10 mouse cellular contexts compared by ENCODE assay signal in genomic region chr10:81073464-81073863, GRCm38 (mm10). TPM values are rescaled to one million over a fixed set of nuclear protein-coding genes. Genes with fewer than 3 reads are reported as not detected.
DNase-seq lines count a peak whose midpoint lies in the region; TF ChIP-seq lines count a peak whose summit lies in the region.
"Had no signal": no experiment of that assay in that cellular context is flagged by ENCODE, and none has a peak within 500 bp of the region (broad histone marks: within the 10 kb centered on the region; RNA-seq: fewer than 3 reads in every experiment).

No protein-coding gene starts in this region.

- WGBS in kidney, adult 2 months = 68% methylated on average over 7 of the region's 7 CpGs

- in situ Hi-C loops in CH12.LX (cut with MboI; ENCODE audit: low pct_ligation_motif_present, low pct_unique_long_range_greater_than_20kb, low sequenced_read_pairs) = loop anchor here (10.0 kb wide), 1 partner anchor 101 kb away; the partner anchor contains the start of gene Eef2

- no peak for DNase-seq in kidney, adult 2 months
- DNase-seq in kidney, postnatal 14 days = no peak
- DNase-seq in A20 (ENCODE audit: low read depth, low spot score) (peak; percentile 51), CH12.LX (ENCODE audit: extremely low read depth) (peak; percentile 33)
- DNase-seq in cerebellum, postnatal 36 days = no peak
- DNase-seq in urinary bladder, postnatal 25 days (ENCODE audit: low spot score) = no peak

- H3K9ac ChIP-seq in CH12.LX (ENCODE audit: insufficient read depth, low read depth) = no peak overlapping the region

- no peaks in the 10 kb centered on the region for H3K27me3 ChIP-seq in kidney, adult 2 months (replicated peaks; ENCODE audit: control insufficient read depth, insufficient read depth, low read length)
- peaks cover 4% of the 10 kb centered on the region for H3K27me3 ChIP-seq in CH12.LX (replicated peaks)

- peak; percentile 24 for TF ChIP-seq RAD21 in CH12.LX (IDR thresholded peaks at IDR 0.05; ENCODE audit: low read depth, low read length)

- peaks cover 3% of the 10 kb centered on the region for H3K9me3 ChIP-seq in CH12.LX (replicated peaks; ENCODE audit: low read length)

- H3K4me1 ChIP-seq in kidney, adult 2 months (ENCODE audit: control insufficient read depth, insufficient read depth, low read length) = peaks cover 4% of the 10 kb centered on the region; the same call in 1 of the 2 replicates
- H3K4me1 ChIP-seq in CH12.LX (ENCODE audit: control insufficient read depth in 1 of 2, insufficient read depth in 2 of 2) = peaks cover 6 to 29% of the 10 kb centered on the region in 2 experiments
- 0 out of 2 replicates have a peak, but pooled peaks cover 2% of the 10 kb centered on the region for H3K4me1 ChIP-seq in embryonic fibroblast, embryonic 13.5 days (ENCODE audit: control insufficient read depth, insufficient read depth, low read length)

- H3K27ac ChIP-seq in kidney, adult 2 months (ENCODE audit: insufficient read depth, low read depth, low read length) = no peak overlapping the region
- no peak overlapping the region for H3K27ac ChIP-seq in CH12.LX (ENCODE audit: insufficient read depth, low read depth)
- no peak overlapping the region for H3K27ac ChIP-seq in embryonic fibroblast, embryonic 13.5 days (ENCODE audit: insufficient read depth, low read length)
- H3K27ac ChIP-seq: macrophage had no signal

- dilution Hi-C loops in CH12.LX (cut with MboI; ENCODE audit: extremely low pct_ligation_motif_present, extremely low pct_unique_long_range_greater_than_20kb, low sequenced_read_pairs) = no loop called here

- H3K36me3 ChIP-seq in kidney, adult 2 months (ENCODE audit: control insufficient read depth, insufficient read depth, low read length) = no peaks in the 10 kb centered on the region
- H3K36me3 ChIP-seq in CH12.LX (replicated peaks in 1 of 2; ENCODE audit: control insufficient read depth in 1 of 2, insufficient read depth in 1 of 2, low read length in 1 of 2) = peaks cover 52 to 73% of the 10 kb centered on the region in 2 experiments

- H3K4me2 ChIP-seq in CH12.LX (ENCODE audit: insufficient read depth, low read depth, poor library complexity, severe bottlenecking) = no peak overlapping the region

- TF ChIP-seq CTCF in kidney, adult 2 months (conservative IDR thresholded peaks at IDR 0.05; ENCODE audit: insufficient read depth, insufficient read length, low read depth, low read length) = peak; percentile 48
- TF ChIP-seq CTCF in CH12.LX (conservative IDR thresholded peaks at IDR 0.05 in 1 of 2, IDR thresholded peaks at IDR 0.05 in 1 of 2; ENCODE audit: low read depth in 2 of 2, low read length in 2 of 2) = peak; percentile 73 to 74
- TF ChIP-seq CTCF in embryonic fibroblast, embryonic 13.5 days (IDR thresholded peaks at IDR 0.05; ENCODE audit: borderline replicate concordance, insufficient read depth, low read length) = peak; percentile 38; the same call in 1 of the 2 replicates

- H3K4me3 ChIP-seq in kidney, adult 2 months (ENCODE audit: insufficient read depth, low read depth, low read length) = no peak overlapping the region
- no peak overlapping the region for H3K4me3 ChIP-seq in CH12.LX (replicated peaks in 1 of 3; ENCODE audit: low read depth in 2 of 3, low read length in 2 of 3, poor library complexity in 1 of 3)
- H3K4me3 ChIP-seq in embryonic fibroblast, embryonic 13.5 days (ENCODE audit: insufficient read depth, low read length) = no peak overlapping the region

- TF ChIP-seq POLR2A in kidney, adult 2 months (IDR thresholded peaks at IDR 0.05; ENCODE audit: low read depth, low read length) = no peak
- TF ChIP-seq POLR2A in CH12.LX (IDR thresholded peaks at IDR 0.05; ENCODE audit: low read depth, low read length) = no peak
- no peak for TF ChIP-seq POLR2A in embryonic fibroblast, embryonic 13.5 days (IDR thresholded peaks at IDR 0.05; ENCODE audit: low read depth, low read length)

- peaks cover 19% of the 10 kb centered on the region for H3K79me2 ChIP-seq in CH12.LX (replicated peaks; ENCODE audit: control insufficient read depth, extremely low read depth, insufficient read depth, poor library complexity, severe bottlenecking)

- TF ChIP-seq EP300 in CH12.LX (IDR thresholded peaks at IDR 0.05; ENCODE audit: low read length) = no peak

TF ChIP-seq in CH12.LX, 34 proteins besides CTCF, POLR2A, EP300 and RAD21:
- TF ChIP-seq HCFC1 (IDR thresholded peaks at IDR 0.05; ENCODE audit: low read depth, low read length) (no peak), SMC3 (IDR thresholded peaks at IDR 0.05; ENCODE audit: low read depth, low read length) (peak; percentile 35; the same call in 1 of the 2 replicates)

RNA-seq across cellular contexts. Expression of gene Thop1, which starts 3.6 kb away (rescaled TPM):
- 22.2 and 26.1 TPM in 2 replicates for polyA plus RNA-seq in kidney, adult 2 months (2012; rRNA removed)
- total RNA-seq in CH12.LX (2012; rRNA removed) (123 and 136 TPM in 2 replicates), CH12.LX (2014; rRNA removed) (70.9 and 81.1 TPM in 2 replicates)
- polyA plus RNA-seq in CH12.LX (2012; ENCODE audit: insufficient read length, low read depth) = 94.5 and 105 TPM in 2 replicates
- 30.4 and 33.8 TPM in 2 replicates for polyA plus RNA-seq in embryonic fibroblast, embryonic 13.5 days (2011; ENCODE audit: insufficient read length, low read depth, missing spikeins)

RNA-seq across cellular contexts. Expression of gene Sgta, which starts 13.5 kb away (rescaled TPM):
- polyA plus RNA-seq in kidney, adult 2 months (2012; rRNA removed) = 183 and 212 TPM in 2 replicates
- total RNA-seq in CH12.LX (2012; rRNA removed) = 104 and 110 TPM in 2 replicates
- 61.1 and 67.6 TPM in 2 replicates for total RNA-seq in CH12.LX (2014; rRNA removed)
- polyA plus RNA-seq in CH12.LX (2012; ENCODE audit: insufficient read length, low read depth) = 118 and 123 TPM in 2 replicates
- polyA plus RNA-seq in embryonic fibroblast, embryonic 13.5 days (2011; ENCODE audit: insufficient read length, low read depth, missing spikeins) = 85.2 and 90.7 TPM in 2 replicates

RNA-seq across cellular contexts. Expression of gene Creb3l3, which starts 25.2 kb away (rescaled TPM):
- polyA plus RNA-seq in kidney, adult 2 months (2012; rRNA removed) = 0.20 and 0.52 TPM in 2 replicates
- total RNA-seq in CH12.LX (2012; rRNA removed) (not detected in 2 replicates), CH12.LX (2014; rRNA removed) (not detected in 2 replicates)
- 0.13 TPM in 1 of 2 replicates, not detected in the other for polyA plus RNA-seq in CH12.LX (2012; ENCODE audit: insufficient read length, low read depth)
- 0.23 TPM in 1 of 2 replicates, not detected in the other for polyA plus RNA-seq in embryonic fibroblast, embryonic 13.5 days (2011; ENCODE audit: insufficient read length, low read depth, missing spikeins)
- total RNA-seq: hematopoietic stem cell, adult 5-6 weeks had no signal
- polyA plus RNA-seq: activated CD4-positive, CD25-positive, alpha-beta regulatory T cell, adult 4 months had no signal

RNA-seq across cellular contexts. Expression of gene Map2k2, which starts 32.3 kb away (rescaled TPM):
- polyA plus RNA-seq in kidney, adult 2 months (2012; rRNA removed) = 173 and 180 TPM in 2 replicates
- total RNA-seq in CH12.LX (2012; rRNA removed) (127 and 146 TPM in 2 replicates), CH12.LX (2014; rRNA removed) (67.2 and 79.2 TPM in 2 replicates)
- 120 and 130 TPM in 2 replicates for polyA plus RNA-seq in CH12.LX (2012; ENCODE audit: insufficient read length, low read depth)
- polyA plus RNA-seq in embryonic fibroblast, embryonic 13.5 days (2011; ENCODE audit: insufficient read length, low read depth, missing spikeins) = 61.3 and 69.6 TPM in 2 replicates

RNA-seq across cellular contexts. Expression of gene Slc39a3, which starts 36.2 kb away (rescaled TPM):
- 37.5 and 39.6 TPM in 2 replicates for polyA plus RNA-seq in kidney, adult 2 months (2012; rRNA removed)
- total RNA-seq in CH12.LX (2012; rRNA removed) (6.3 and 7.2 TPM in 2 replicates), CH12.LX (2014; rRNA removed) (3.5 and 3.9 TPM in 2 replicates)
- 4.2 and 4.3 TPM in 2 replicates for polyA plus RNA-seq in CH12.LX (2012; ENCODE audit: insufficient read length, low read depth)
- polyA plus RNA-seq in embryonic fibroblast, embryonic 13.5 days (2011; ENCODE audit: insufficient read length, low read depth, missing spikeins) = 11.9 and 13.1 TPM in 2 replicates

Comparison
In these comparisons a context has a peak if more than half of its experiments do, and no peak if none do; other contexts are left out.
1. DNase-seq: peak in A20 (single experiment) and CH12.LX (single experiment); none in kidney, adult 2 months (single experiment), kidney, postnatal 14 days (single experiment), cerebellum, postnatal 36 days (0 of 2) and urinary bladder, postnatal 25 days (single experiment).
2. Peak in every context shown above with its lines, with median percentiles within 50 percentile points of each other: CTCF ChIP-seq.